Mouse (Mus musculus) CD4-positive helper T cell, adult 2 months (primary cell): ENCODE measurements around the gene Zbtb22.
A peak's percentile ranks its signal among the peaks of the same experiment; 100 is the strongest.
"Not testable (repeated sequence)": the region's sequence is repeated elsewhere in the genome, so short reads cannot be mapped to it uniquely, and the experiment has no call there.

ENCODE experiments used
- DNase-seq: peaks from one replicate; pipeline ENCODE4 v3.0.0-alpha.2; 2012; ENCODE audit warnings: low read depth, missing footprints, low spot score

The Zbtb22 gene

DNA sequence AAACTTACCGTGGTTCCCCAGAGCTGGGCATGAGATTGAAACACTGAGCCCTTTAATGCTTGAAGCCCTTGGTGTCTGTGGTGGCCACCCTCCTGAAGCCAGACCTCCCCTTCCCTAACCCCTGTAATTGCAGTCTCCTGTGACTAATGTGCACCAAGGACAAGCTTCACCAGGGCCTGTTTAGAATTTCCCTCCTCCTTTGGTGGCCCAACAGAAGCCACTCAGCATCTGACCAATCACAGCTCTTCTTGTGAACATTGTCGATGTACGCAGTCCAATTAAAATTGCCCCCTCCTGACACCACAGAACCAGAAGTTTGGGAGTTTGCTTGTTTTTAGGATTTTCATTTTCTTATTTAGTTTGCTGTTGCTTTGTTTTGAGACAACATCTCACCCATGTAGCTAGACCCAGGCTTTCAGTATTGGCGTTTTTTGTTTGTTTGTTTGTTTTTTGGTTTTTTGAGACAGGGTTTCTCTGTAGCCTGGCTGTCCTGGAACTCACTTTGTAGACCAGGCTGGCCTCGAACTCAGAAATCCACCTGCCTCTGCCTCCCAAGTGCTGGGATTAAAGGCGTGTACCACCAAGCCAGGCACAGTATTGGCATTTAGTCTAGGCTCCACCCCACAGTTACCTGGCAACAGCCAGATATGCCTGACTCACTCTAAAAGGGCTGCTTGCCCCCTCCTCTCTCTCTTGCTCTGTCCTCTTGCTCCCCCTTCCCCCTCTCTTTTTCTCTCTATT, 11.6 kb upstream of the Zbtb22 start:
- DNase-seq = not testable (repeated sequence)

DNA sequence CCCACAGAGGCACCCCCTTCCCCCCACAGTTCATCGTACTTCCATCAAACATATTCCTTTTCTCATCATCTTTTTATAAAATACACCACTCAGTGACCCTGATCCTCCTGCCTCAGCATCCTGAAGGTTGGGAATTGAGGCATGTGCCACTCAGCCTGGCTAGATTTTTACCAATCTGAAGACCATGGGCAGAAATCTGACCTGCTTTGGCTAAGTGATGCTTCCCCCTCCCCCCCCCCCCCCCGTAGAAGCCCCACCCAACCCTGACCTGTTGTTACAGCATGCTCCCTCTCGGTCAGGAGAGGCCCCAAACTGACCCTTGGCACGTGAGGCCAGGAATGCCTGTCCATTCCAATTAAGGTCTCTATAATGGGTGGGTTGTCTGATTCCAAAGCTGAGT, 10.9 kb upstream of the Zbtb22 start, which contains the start of gene Platr17:
Gene Platr17, plus strand, starts transcription at position 301 of the 400 bp plus-strand sequence.
- DNase-seq = not testable (repeated sequence)

DNA sequence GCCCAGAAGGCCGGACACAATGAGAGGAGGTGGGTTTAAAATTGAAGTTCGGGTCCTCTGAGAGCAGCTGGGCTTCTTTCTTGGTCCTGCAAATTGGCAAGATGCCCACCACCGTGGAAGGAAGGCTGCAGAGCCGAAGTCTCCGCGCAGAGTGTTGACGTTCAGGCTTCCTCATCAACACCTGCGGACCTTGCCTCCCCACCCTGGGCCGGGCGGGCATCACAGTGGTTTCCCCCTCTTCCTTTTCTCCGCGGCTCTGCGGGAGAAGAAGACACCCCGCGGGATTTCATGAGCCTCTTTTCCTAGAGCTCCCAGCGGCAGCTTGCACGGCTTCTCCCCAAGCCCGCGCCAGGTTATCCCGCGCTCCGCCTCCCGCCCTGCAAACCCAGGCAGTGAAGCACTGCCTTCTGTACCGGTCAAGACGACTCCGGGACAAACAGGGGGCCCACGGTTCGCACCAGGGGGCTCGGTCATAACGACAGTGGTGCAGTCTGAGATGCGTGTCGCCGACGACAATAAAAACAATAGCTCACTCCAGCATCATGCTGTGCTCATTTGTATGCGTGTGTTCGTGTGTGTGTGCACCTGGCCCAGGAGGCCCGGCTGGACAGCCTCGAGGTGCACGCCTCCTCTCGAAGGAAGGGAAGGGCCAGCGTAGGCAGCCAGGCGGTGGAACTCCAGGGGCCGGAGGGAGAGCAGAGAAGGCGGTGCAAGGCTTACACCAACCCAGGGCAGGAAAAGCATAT, 7.2 kb upstream of the Zbtb22 start:
- DNase-seq = no peak

DNA sequence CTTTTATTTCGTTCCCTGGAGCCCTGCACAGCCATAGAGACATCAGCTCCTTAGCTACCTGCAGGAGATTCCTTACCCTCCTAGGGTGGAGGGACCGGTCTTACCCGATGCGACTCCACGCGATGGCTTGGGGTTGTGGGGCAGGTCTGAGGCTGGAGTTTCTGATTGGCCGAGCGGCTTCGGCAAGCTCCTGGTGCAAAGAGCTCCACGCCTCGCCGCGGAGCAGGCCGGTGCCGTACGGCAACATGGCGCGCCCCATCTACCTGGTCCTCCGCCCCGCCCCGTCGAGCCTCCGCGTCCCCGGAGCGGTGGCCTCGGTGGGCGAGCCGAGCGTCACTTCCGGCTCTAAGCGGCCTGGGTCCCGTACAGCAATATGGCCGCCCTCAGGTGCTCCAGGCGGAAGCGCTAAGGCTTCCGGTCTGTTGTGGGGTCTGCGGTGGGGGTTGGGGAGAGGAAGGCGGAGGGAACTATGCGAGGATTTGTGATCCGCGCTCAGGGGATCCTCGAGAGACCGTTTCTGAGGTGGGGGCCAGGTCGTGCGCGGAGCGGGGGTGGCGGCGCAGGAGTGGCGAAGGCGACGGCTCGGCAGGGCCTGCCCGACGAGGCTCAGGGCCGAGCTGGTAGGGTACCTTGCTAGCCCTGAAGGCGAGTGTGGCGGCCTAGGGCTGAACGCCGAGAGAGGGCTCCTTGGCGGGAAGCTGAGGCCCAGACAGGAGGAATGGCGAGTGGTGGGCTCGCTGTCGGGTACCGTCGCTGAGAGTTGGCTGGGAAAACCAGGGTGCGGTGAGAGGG, 6.4 kb upstream of the Zbtb22 start, which contains the start of gene Daxx:
Gene Daxx, plus strand, starts transcription at position 338 of the 792 bp plus-strand sequence.
- peak; percentile 99 for DNase-seq

DNA sequence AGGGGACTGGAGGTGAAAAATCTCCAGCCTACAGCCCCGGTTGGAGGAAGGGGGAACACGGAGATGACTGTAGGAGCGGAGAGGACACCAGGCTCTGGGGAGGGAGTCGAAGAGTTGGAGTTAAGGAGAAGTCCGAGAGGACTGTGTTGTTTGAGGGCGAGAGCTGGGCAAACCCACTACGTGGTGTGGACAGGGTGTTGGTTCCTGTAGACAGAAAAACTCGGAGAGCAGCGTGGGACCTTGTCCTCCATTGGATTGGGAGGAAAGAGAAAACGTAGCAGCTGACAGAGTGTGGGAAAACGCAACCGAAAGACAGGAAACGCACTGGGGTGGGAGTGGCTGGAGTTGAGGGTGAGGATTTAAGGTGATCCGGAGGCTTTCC, 5.8 kb upstream of the Zbtb22 start:
- DNase-seq = peak; percentile 80

DNA sequence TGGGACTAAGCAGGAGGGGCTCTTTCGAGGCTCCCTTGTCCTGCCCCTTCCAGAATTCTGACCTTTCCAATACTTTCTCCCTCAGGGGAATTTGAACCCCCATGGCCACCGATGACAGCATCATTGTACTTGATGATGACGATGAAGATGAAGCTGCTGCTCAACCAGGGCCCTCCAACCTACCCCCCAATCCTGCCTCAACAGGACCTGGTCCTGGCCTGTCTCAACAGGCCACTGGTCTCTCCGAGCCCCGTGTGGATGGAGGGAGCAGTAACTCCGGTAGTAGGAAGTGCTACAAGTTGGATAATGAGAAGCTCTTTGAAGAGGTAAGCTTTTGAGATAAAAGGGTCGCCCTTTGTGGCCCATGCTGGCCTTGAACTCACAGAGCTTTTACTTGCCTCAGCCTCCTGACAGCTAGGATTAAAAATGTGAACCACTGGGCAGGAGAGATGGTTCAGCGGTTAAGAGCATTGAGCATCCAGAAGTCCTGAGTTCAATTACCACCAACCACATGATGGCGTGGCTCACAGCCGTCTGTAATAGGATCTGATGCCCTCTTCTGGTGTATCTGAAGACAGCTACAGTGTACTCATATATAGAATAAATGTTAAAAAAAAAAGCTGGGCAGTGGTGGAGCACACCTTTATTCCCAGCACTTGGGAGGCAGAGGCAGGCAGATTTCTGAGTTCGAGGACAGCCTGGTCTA, 5.2 kb upstream of the Zbtb22 start:
- DNase-seq = peak; percentile 79

DNA sequence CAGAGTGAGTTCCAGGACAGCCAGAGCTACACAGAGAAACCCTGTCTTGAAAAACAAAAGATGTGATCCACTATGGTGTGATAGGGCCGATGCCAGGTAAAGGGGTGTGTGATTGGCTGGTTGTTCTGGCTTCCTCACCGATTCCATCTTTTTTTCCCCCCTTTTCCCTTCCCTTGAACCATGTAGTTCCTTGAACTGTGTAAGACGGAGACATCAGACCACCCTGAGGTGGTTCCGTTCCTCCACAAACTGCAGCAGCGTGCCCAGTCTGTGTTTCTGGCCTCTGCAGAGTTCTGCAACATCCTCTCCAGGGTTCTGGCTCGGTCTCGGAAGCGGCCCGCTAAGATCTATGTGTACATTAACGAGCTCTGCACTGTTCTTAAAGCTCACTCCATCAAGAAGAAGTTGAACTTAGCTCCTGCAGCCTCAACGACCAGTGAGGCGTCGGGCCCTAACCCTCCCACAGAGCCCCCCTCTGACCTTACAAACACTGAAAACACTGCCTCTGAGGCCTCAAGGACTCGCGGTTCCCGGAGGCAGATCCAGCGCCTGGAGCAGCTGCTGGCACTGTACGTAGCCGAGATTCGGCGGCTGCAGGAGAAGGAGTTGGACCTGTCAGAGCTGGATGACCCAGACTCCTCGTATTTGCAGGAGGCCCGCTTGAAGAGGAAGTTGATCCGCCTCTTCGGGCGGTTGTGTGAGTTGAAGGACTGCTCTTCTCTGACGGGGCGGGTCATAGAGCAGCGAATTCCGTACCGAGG, 4.5 kb upstream of the Zbtb22 start:
- no peak for DNase-seq

DNA sequence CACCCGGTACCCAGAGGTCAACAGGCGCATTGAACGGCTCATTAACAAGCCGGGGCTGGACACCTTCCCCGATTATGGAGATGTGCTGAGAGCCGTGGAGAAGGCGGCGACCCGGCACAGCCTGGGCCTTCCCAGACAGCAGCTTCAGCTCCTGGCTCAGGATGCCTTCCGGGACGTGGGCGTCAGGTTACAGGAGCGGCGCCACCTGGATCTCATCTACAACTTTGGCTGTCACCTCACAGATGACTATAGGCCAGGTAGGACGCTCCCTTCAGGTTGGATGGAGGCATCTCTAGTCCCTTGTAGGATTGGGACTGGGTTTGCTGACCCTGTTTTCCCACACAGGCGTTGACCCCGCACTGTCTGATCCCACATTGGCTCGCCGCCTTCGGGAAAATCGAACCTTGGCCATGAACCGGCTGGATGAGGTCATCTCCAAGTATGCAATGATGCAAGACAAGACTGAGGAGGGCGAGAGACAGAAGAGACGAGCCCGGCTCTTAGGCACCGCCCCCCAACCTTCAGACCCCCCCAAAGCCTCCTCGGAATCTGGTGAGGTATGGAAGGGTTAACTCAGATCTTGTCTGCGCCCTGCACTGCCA, 3.8 kb upstream of the Zbtb22 start:
- no peak for DNase-seq

DNA sequence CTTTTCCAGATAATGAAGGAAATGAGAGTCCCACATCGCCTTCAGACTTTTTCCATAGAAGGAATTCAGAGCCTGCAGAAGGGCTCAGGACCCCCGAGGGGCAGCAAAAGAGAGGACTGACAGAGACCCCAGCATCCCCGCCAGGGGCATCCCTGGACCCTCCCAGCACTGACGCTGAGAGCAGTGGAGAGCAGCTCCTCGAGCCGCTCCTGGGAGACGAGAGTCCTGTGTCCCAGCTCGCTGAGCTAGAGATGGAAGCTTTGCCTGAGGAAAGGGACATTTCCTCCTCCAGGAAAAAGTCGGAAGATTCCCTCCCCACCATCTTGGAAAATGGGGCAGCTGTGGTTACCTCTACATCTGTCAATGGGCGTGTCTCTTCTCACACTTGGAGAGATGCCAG, 2.4 kb upstream of the Zbtb22 start:
- DNase-seq = no peak

DNA sequence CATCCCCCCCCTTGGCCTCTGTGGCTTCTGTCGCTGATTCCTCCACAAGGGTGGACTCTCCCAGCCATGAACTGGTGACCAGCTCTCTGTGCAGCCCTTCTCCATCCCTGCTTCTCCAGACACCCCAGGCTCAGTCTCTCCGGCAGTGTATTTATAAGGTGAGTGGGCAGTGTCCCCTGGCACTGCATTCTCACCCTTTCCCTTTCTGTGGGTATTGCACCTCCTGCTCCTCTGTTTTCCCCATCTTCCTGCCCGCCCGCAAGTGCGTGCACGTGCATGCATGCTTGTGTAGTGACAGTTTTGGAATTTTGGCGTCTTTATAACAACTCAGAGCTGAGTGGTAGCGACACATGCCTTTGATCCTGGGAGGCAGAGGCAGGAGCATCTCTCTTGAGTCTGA, 1.8 kb upstream of the Zbtb22 start:
- no peak for DNase-seq

DNA sequence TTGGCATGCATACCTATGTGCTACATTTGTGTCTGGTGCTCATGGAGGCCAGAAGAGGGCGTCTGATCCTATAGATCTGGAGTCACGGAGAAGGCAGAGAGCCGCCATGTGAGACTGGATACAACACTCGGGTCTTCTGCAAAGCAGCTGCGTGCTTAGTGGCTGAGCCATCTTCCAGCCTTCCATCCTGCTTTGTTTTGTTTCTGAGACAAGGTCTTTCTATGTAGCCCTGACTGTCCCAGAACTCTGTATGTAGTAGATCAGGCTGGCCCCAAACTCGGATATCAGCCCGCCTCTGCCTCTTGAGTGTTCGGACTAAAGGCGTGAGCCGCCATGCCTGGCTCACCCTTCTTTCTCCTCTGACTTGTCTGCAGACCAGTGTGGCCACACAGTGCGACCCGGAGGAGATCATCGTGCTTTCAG, 724 bp upstream of the Zbtb22 start:
- peak; percentile 45 for DNase-seq

DNA sequence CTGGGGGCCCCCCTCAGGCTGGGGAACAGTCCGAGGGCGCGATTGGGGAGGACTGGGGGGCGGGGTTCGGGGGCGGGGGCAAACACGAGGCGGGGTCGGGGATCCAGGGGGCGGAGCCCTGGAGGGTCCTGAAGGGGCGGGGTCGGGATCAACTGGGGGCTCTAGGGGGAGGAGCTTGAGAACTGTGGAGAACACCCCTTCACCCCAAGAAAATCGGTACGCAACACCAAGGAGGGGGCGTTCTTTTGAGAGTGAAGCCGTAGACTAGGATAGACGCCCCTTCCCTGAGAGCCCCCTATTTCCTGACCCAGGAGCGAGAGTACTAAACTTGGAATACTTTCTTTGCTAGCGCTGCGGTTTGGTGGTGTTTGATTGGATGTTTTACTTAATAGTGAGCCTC, 590 bp downstream of the Zbtb22 start:
- DNase-seq = no peak

DNA sequence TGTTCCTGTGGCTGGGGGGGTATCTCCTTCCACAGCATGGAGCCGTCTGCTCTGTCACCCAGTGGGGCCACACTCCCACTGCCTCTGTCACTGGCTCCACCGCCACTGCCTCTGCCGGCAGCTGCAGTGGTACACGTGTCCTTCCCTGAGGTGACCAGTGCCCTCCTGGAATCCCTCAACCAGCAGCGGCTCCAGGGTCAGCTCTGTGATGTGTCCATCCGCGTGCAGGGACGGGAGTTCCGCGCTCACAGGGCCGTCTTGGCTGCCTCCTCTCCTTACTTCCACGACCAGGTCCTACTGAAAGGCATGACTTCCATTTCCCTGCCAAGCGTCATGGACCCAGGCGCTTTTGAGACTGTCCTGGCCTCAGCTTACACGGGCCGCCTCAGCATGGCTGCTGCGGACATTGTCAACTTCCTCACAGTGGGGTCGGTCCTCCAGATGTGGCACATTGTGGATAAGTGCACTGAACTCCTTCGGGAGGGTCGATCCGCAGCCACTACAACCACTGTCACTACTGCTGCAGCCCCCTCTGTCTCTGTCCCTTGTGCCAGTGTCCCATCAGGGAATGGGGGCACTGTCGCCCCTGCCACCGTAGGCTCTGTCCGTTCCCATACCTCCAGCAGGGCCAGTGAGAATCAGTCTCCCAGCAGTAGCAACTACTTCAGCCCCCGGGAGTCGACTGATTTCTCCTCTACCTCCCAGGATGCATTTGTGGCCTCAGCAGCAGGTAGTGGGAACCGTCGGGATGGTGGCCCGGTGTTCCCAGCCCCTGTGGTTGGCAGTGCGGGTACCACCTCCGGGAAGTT, 1.3 kb downstream of the Zbtb22 start:
- no peak for DNase-seq

DNA sequence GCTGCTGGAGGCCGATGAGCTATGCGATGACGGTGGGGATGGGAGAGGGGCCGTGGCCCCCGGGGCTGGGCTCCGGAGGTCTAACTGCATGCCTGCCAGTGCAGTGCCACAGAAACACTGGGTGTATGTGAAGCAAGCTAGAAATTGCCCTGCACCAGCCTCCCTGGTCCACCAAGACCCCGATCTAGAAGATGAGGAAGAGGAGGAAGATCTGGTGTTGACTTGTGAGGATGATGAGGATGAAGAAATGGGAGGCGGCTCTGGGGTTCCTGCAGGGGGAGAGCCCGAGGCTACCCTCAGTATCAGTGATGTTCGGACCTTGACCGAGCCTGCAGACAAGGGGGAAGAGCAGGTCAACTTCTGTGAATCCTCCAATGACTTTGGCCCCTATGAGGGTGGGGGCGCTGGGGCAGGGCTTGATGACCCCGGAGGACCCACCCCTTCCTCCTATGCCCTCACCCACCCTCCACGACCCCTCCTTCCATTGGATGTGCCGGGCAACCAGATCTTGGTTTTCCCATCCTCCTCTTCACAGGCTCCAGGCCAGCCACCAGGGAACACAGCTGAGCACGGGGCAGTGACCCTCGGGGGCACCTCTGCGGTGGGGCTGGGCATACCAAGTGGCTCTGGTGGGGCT, 2.1 kb downstream of the Zbtb22 start:
- DNase-seq = no peak

DNA sequence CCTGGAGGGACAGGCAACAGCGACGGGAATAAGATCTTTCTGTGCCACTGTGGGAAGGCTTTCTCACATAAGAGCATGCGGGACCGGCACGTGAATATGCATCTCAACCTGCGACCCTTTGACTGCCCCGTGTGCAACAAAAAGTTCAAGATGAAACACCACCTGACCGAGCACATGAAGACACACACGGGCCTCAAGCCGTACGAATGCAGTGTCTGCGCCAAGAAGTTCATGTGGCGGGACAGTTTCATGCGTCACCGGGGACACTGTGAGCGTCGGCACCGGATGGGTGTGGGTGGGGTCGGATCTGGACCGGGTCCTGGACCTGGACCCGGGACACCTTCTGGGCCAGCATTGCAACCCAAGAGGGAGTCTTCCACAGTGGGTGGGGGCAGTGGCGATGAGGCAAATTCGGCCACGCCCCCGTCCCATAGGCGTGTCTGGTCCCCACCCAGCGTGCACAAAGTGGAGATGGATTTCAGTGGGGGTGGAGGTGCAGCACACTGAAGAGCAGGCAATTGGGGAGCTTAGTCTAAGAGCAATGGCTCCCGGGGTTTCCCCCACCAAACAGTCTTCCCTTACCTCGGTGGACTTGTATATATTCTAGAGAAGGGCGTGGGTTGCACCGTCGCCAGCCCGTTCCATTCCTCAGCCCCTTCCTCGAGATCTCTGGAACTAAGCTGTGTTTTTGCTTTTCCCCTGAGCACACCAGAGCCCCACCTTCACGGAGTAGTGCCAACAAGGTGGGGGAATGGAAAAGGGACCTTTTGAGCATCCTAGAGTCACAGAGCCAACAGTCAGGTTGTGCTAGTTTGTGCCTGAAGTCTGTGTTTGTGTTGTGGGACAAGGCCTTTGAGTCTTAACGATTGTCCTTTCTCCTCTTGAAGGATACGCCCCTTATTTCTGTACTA, 2.8 kb downstream of the Zbtb22 start:
- peak; percentile 74 for DNase-seq

DNA sequence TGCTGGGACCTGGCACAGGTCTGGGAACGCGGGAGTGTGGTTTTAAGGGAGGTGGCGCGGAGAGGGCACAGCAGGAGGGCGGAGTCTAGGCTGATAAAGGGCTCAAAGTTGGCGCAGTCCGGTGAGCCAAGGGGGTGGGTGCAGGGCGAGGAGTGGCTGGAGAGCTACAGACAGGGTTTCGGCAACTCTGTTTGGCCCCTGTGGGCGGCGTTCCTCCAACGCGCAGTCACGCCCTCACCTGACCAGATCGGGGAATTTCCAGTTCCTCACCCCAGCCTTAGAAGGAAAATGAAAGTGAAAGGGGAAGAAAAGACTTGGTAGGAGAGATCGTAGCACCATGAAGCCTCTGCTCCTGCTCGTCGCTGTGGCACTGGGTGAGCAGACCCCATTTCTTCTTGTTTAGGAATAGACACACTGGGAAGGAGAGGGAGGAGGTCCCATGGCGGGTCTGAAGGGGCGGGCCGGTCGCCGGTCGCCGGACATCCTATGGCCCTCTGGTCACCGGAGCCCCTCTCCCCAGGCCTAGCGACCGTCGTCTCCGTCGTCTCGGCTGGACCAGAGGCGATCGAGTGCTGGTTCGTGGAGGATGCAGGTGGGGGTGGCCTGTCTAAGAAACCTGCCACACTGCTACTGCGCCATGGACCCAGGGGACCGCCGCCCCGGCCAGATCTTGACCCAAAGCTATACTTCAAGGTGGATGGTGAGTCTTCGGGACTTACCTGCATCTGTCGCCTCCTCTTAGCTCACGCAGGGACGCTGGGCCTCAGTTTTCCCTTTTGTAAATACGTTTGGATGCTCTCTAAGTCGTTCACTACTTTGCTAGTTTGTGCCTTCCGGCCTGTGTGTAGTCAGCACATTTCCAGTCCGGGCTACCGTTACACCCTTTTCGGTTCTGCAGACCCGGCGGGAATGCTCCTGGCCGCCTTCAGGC, 3.9 kb downstream of the Zbtb22 start:
- peak; percentile 92 for DNase-seq
